ENCODE assay signal across 27 mouse cellular contexts in the genomic region with DNA sequence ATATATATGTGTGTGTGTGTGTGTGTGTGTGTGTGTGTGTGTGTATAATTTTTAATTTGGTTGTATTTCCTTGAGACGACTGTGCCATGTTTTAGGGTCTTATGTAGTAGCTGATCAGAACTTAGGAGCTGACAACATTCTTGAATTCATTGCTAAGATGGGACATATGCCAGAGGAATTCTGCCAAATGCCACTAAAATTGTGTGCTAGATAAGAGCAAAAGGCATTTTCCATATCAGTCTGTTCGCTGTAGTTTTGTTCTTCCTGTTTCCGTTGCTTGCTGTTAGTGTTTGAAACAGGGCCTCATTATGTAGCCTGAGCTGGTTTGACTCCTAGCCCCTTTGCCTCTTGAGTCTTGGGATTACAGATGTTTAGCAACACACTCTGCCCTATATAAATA.
DNase-seq lines count a peak whose midpoint lies in the region; ATAC-seq and TF ChIP-seq lines count a peak whose summit lies in the region.
"Had no signal": no experiment of that assay in that cellular context is flagged by ENCODE, and none has a peak within 500 bp of the region (broad histone marks: within the 10 kb centered on the region; RNA-seq: fewer than 3 reads in every experiment).

No protein-coding gene starts in this region.

- H3K27me3 ChIP-seq in forebrain, embryonic 15.5 days: no peaks in the 10 kb centered on the region
- H3K27me3 ChIP-seq in forebrain, embryonic 11.5 days (ENCODE audit: control insufficient read depth, insufficient read depth, low read length): no peaks in the 10 kb centered on the region
- H3K27me3 ChIP-seq in MEL (ENCODE audit: control insufficient read depth in 1 of 2, insufficient read depth in 2 of 2, low read length in 2 of 2): no peaks in the 10 kb centered on the region
- no peaks in the 10 kb centered on the region for H3K27me3 ChIP-seq in forebrain, postnatal 0 days (ENCODE audit: insufficient read depth, low read length)
- H3K27me3 ChIP-seq: CH12.LX; embryonic facial prominence, embryonic 13.5 days; hindbrain, embryonic 12.5 days; limb, embryonic 12.5 days; megakaryocyte, embryonic 14.5 days; midbrain, embryonic 13.5 days had no signal

- no peak overlapping the region for H3K9ac ChIP-seq in forebrain, embryonic 15.5 days (replicated peaks)
- no peak overlapping the region for H3K9ac ChIP-seq in forebrain, embryonic 11.5 days (ENCODE audit: low read length)
- H3K9ac ChIP-seq in MEL (ENCODE audit: control insufficient read depth, low read depth, low read length, poor library complexity, severe bottlenecking): no peak overlapping the region
- no peak overlapping the region for H3K9ac ChIP-seq in forebrain, postnatal 0 days
- H3K9ac ChIP-seq: embryonic facial prominence, embryonic 13.5 days; hindbrain, embryonic 12.5 days; limb, embryonic 12.5 days; midbrain, embryonic 13.5 days had no signal

- no peak overlapping the region for H3K4me3 ChIP-seq in forebrain, embryonic 15.5 days
- no peak overlapping the region for H3K4me3 ChIP-seq in forebrain, embryonic 11.5 days (ENCODE audit: low read depth, low read length)
- no peak overlapping the region for H3K4me3 ChIP-seq in MEL (ENCODE audit: control insufficient read depth in 1 of 2, insufficient read depth in 1 of 2, low read depth in 2 of 2, low read length in 2 of 2)
- H3K4me3 ChIP-seq in forebrain, postnatal 0 days (ENCODE audit: low read depth, low read length): no peak overlapping the region
- H3K4me3 ChIP-seq: embryonic facial prominence, embryonic 13.5 days; heart, embryonic 10.5 days; hindbrain, embryonic 12.5 days; left cerebral cortex, adult 2 months; limb, embryonic 12.5 days; megakaryocyte, embryonic 14.5 days; midbrain, embryonic 13.5 days had no signal

- peak; percentile 32; the same call in 1 of the 2 replicates for ATAC-seq in forebrain, embryonic 15.5 days (replicated peaks)
- ATAC-seq in forebrain, embryonic 11.5 days (replicated peaks; ENCODE audit: low FRiP score): no peak
- ATAC-seq in forebrain, postnatal 0 days: peak; percentile 50
- ATAC-seq: intestine, embryonic 16.5 days; Patski had no signal

- no peaks in the 10 kb centered on the region for H3K36me3 ChIP-seq in forebrain, embryonic 15.5 days
- no peaks in the 10 kb centered on the region for H3K36me3 ChIP-seq in forebrain, embryonic 11.5 days (ENCODE audit: control insufficient read depth, insufficient read depth, low read length)
- H3K36me3 ChIP-seq in MEL (ENCODE audit: control insufficient read depth in 1 of 2, insufficient read depth in 2 of 2, low read length in 2 of 2): peaks cover 0 to 6% of the 10 kb centered on the region in 2 experiments; a peak in 2 of 4 replicates
- no peaks in the 10 kb centered on the region for H3K36me3 ChIP-seq in forebrain, postnatal 0 days (ENCODE audit: insufficient read depth)
- H3K36me3 ChIP-seq: embryonic facial prominence, embryonic 13.5 days; heart, embryonic 10.5 days; hindbrain, embryonic 12.5 days; limb, embryonic 12.5 days; midbrain, embryonic 13.5 days had no signal

- H3K27ac ChIP-seq in forebrain, embryonic 15.5 days (replicated peaks): no peak overlapping the region
- H3K27ac ChIP-seq in forebrain, embryonic 11.5 days (ENCODE audit: low read depth, low read length): no peak overlapping the region
- H3K27ac ChIP-seq in MEL (ENCODE audit: control insufficient read depth, low read depth, low read length): peak overlapping the region; percentile 47; the same call in 1 of the 2 replicates
- no peak overlapping the region for H3K27ac ChIP-seq in forebrain, postnatal 0 days (ENCODE audit: low read depth, low read length)
- H3K27ac ChIP-seq: embryonic facial prominence, embryonic 13.5 days; heart, embryonic 10.5 days; hindbrain, embryonic 12.5 days; kidney, postnatal 0 days; left cerebral cortex, adult 2 months; limb, embryonic 12.5 days; midbrain, embryonic 13.5 days had no signal

- H3K9me3 ChIP-seq in forebrain, embryonic 15.5 days: no peaks in the 10 kb centered on the region
- no peaks in the 10 kb centered on the region for H3K9me3 ChIP-seq in forebrain, embryonic 11.5 days (ENCODE audit: control insufficient read depth, low read length)
- no peaks in the 10 kb centered on the region for H3K9me3 ChIP-seq in MEL (replicated peaks; ENCODE audit: insufficient read depth, low read length)
- H3K9me3 ChIP-seq in forebrain, postnatal 0 days (ENCODE audit: low read length): no peaks in the 10 kb centered on the region
- H3K9me3 ChIP-seq: embryonic facial prominence, embryonic 13.5 days; heart, embryonic 10.5 days; hindbrain, embryonic 12.5 days; limb, embryonic 12.5 days; megakaryocyte, embryonic 14.5 days; midbrain, embryonic 13.5 days had no signal

- no peak for TF ChIP-seq CTCF in MEL (IDR thresholded peaks at IDR 0.05 in 2 of 3, conservative IDR thresholded peaks at IDR 0.05 in 1 of 3; ENCODE audit: control insufficient read depth in 1 of 3, insufficient read depth in 1 of 3, low read depth in 2 of 3, low read length in 3 of 3, poor library complexity in 1 of 3, severe bottlenecking in 1 of 3)
- no peak for TF ChIP-seq CTCF in forebrain, postnatal 0 days (IDR thresholded peaks at IDR 0.05; ENCODE audit: low read depth)

- WGBS in forebrain, embryonic 15.5 days: 59% methylated on average over 3 of the region's 3 CpGs
- 88% methylated on average over 3 of the region's 3 CpGs for WGBS in forebrain, embryonic 11.5 days
- WGBS in forebrain, postnatal 0 days: 47% methylated on average over 3 of the region's 3 CpGs

- no peak overlapping the region for H3K4me2 ChIP-seq in forebrain, embryonic 15.5 days (replicated peaks)
- H3K4me2 ChIP-seq in forebrain, embryonic 11.5 days (ENCODE audit: low read depth, low read length, severe bottlenecking): no peak overlapping the region
- H3K4me2 ChIP-seq in forebrain, postnatal 0 days (ENCODE audit: low read depth): no peak overlapping the region
- H3K4me2 ChIP-seq: embryonic facial prominence, embryonic 13.5 days; hindbrain, embryonic 12.5 days; limb, embryonic 12.5 days; midbrain, embryonic 13.5 days had no signal

- TF ChIP-seq EP300 in MEL (IDR thresholded peaks at IDR 0.05; ENCODE audit: low read depth in 1 of 2, low read length in 2 of 2): peak; percentile 81

- no peaks in the 10 kb centered on the region for H3K79me2 ChIP-seq in MEL (ENCODE audit: control insufficient read depth, insufficient read depth, low read length, poor library complexity)

- TF ChIP-seq RAD21 in MEL (IDR thresholded peaks at IDR 0.05; ENCODE audit: low read depth, low read length): no peak

- no peak for DNase-seq in forebrain, embryonic 11.5 days (ENCODE audit: low spot score)
- DNase-seq in MEL (ENCODE audit: low read depth, low spot score) (peak; percentile 49), adipocyte (ENCODE audit: low spot score) (peak; percentile 36)
- peak; percentile 79 for DNase-seq in forebrain, postnatal 0 days
- no peak for DNase-seq in urinary bladder, postnatal 10 days (ENCODE audit: low spot score)
- DNase-seq: adrenal gland, postnatal 14 days; cerebellum, postnatal 10 days; gastrocnemius, postnatal 25 days; heart, adult 11 months; heart, postnatal 36 days; kidney, adult 8-10 months; kidney, postnatal 4 days; lung, postnatal 4 days; right cerebral cortex, postnatal 14 days; thymus, postnatal 4 days had no signal

- H3K4me1 ChIP-seq in forebrain, embryonic 15.5 days: 0 out of 2 replicates have a peak, but pooled peaks cover 2% of the 10 kb centered on the region
- no peaks in the 10 kb centered on the region for H3K4me1 ChIP-seq in forebrain, embryonic 11.5 days (replicated peaks; ENCODE audit: control insufficient read depth, insufficient read depth, low read length)
- no peaks in the 10 kb centered on the region; a peak in 1 of 4 replicates for H3K4me1 ChIP-seq in MEL (ENCODE audit: control insufficient read depth in 1 of 2, insufficient read depth in 2 of 2, low read length in 2 of 2)
- H3K4me1 ChIP-seq in forebrain, postnatal 0 days (ENCODE audit: insufficient read depth): no peaks in the 10 kb centered on the region
- H3K4me1 ChIP-seq: embryonic facial prominence, embryonic 13.5 days; heart, embryonic 10.5 days; hindbrain, embryonic 12.5 days; limb, embryonic 12.5 days; megakaryocyte, embryonic 14.5 days; midbrain, embryonic 13.5 days had no signal

- TF ChIP-seq POLR2A in MEL (IDR thresholded peaks at IDR 0.05; ENCODE audit: control insufficient read depth in 1 of 2, insufficient read depth in 1 of 2, low read depth in 1 of 2, low read length in 2 of 2, poor library complexity in 1 of 2): no peak

TF ChIP-seq in MEL, 35 proteins besides CTCF, POLR2A, EP300 and RAD21:
- no peak for TF ChIP-seq HCFC1 (IDR thresholded peaks at IDR 0.05; ENCODE audit: low read depth, low read length)
- TF ChIP-seq ETS1 (IDR thresholded peaks at IDR 0.05; ENCODE audit: low read depth, low read length): peak; percentile 65
- TF ChIP-seq GATA1 (IDR thresholded peaks at IDR 0.05; ENCODE audit: low read depth, low read length): peak; percentile 67
- TF ChIP-seq NRF1 (IDR thresholded peaks at IDR 0.05; ENCODE audit: insufficient read depth, low read depth, low read length, poor library complexity, severe bottlenecking): no peak
- TF ChIP-seq MAX (IDR thresholded peaks at IDR 0.05; ENCODE audit: low read length): no peak
- no peak for TF ChIP-seq MXI1 (IDR thresholded peaks at IDR 0.05; ENCODE audit: low read depth, low read length)
- no peak for TF ChIP-seq MYC (IDR thresholded peaks at IDR 0.05; ENCODE audit: low read depth, low read length)
- TF ChIP-seq RCOR1 (IDR thresholded peaks at IDR 0.05; ENCODE audit: low read depth, low read length): peak; percentile 65
- TF ChIP-seq TAL1 (IDR thresholded peaks at IDR 0.05; ENCODE audit: low read length): no peak
- no peak for TF ChIP-seq USF1 (IDR thresholded peaks at IDR 0.05; ENCODE audit: low read depth, low read length)
- TF ChIP-seq UBTF (IDR thresholded peaks at IDR 0.05; ENCODE audit: borderline replicate concordance, insufficient read depth, low read depth, low read length): no peak
- TF ChIP-seq TCF12 (IDR thresholded peaks at IDR 0.05; ENCODE audit: low read depth, low read length): peak; percentile 71; the same call in 1 of the 2 replicates
- peak; percentile 43; the same call in 1 of the 2 replicates for TF ChIP-seq MYB (IDR thresholded peaks at IDR 0.05; ENCODE audit: low read depth, low read length)
- no peak for TF ChIP-seq BHLHE40 (IDR thresholded peaks at IDR 0.05; ENCODE audit: borderline replicate concordance, low read depth, low read length)
- TF ChIP-seq SIN3A (IDR thresholded peaks at IDR 0.05; ENCODE audit: low read length): 0 out of 2 replicates have a peak, but pooled peaks have one; percentile 25

Comparison
In these comparisons a context has a peak if more than half of its experiments do, and no peak if none do; other contexts are left out.
1. DNase-seq: peak in MEL (single experiment), adipocyte (single experiment) and forebrain, postnatal 0 days (single experiment); none in forebrain, embryonic 11.5 days (single experiment) and urinary bladder, postnatal 10 days (single experiment).